Mouse (Mus musculus) midbrain, embryonic 11.5 days (tissue): Measurements from ENCODE around the gene Nek11. TPM values are rescaled to one million over a fixed set of nuclear protein-coding genes. Genes with fewer than 3 reads are reported as not detected.
"Not testable (repeated sequence)": the region's sequence is repeated elsewhere in the genome, so short reads cannot be mapped to it uniquely, and the experiment has no call there.

Experiments
- ATAC-seq: fragments of 200-750 bp; cut with Nextera tagmentation; 2 replicates; pipeline ENCODE4 v1.8.0; 2017; ENCODE audit warnings: moderate TSS enrichment, moderate library complexity; ENCODE audit not compliant: low FRiP score
- DNase-seq: peaks from one replicate; pipeline ENCODE4 v3.0.0; 2015; ENCODE audit warnings: low spot score; ENCODE audit errors: missing footprints
- H3K27ac ChIP-seq: fragments of 300-500 bp; sonication (generic); 2 replicates; pipeline ENCODE4 v1.5.1; 2014; ENCODE audit warnings: low read depth, low read length
- H3K27me3 ChIP-seq: fragments of 300-500 bp; sonication (generic); 2 replicates; pipeline ENCODE4 v1.6.1; 2014; ENCODE audit warnings: mild to moderate bottlenecking, low read length, moderate library complexity, mixed read lengths; ENCODE audit not compliant: control insufficient read depth, insufficient read depth
- H3K36me3 ChIP-seq: fragments of 300-500 bp; sonication (generic); 2 replicates; pipeline ENCODE4 v1.6.1; 2014; ENCODE audit warnings: mild to moderate bottlenecking, low read length, moderate library complexity, mixed read lengths; ENCODE audit not compliant: control insufficient read depth, insufficient read depth
- H3K4me1 ChIP-seq: fragments of 300-500 bp; sonication (generic); 2 replicates; pipeline ENCODE4 v1.6.1; 2014; ENCODE audit warnings: low read length; ENCODE audit not compliant: control insufficient read depth, insufficient read depth
- H3K4me2 ChIP-seq: fragments of 300-500 bp; sonication (generic); 2 replicates; pipeline ENCODE4 v1.6.1; 2014; ENCODE audit warnings: mild to moderate bottlenecking, moderate library complexity
- H3K4me3 ChIP-seq: fragments of 300-500 bp; sonication (generic); 2 replicates; pipeline ENCODE4 v1.5.1; 2014; ENCODE audit warnings: low read depth, low read length
- H3K9ac ChIP-seq: fragments of 300-500 bp; sonication (generic); 2 replicates; pipeline ENCODE4 v1.6.1; 2014; ENCODE audit warnings: low read length
- H3K9me3 ChIP-seq: fragments of 300-500 bp; sonication (generic); 2 replicates; pipeline ENCODE4 v1.6.1; 2016; ENCODE audit warnings: low read length; ENCODE audit not compliant: control insufficient read depth
- WGBS: fragments of 180-500 bp; shearing (Covaris S2); extraction: QIAGEN DNeasy Blood & Tissue Kit; methylation state at CpG from one replicate; pipeline ENCODE4 v1.1.7; 2014; 5-methylcytosine and 5-hydroxymethylcytosine counted together
- polyA plus RNA-seq: library from polyadenylated mRNA; unstranded; fragments of >200 nt; fragmentation: Nextera tagmentation; extraction: Ambion mirVana; gene quantifications from 2 replicates; pipeline ENCODE4 v1.2.1, GENCODE M21; 2014

Gene Nek11
- polyA plus RNA-seq, 1 experiment from 2014 or later: 0.79 TPM

- 44% methylated on average over 1 of the region's 1 CpGs for WGBS
- Histone ChIP-seq H3K36me3 (no peaks in the 10 kb centered on the region), H3K4me1 (no peaks in the 10 kb centered on the region), H3K4me3 (no peak overlapping the region), H3K27ac (no peak overlapping the region), H3K9ac (no peak overlapping the region), H3K9me3 (no peaks in the 10 kb centered on the region), H3K27me3 (no peaks in the 10 kb centered on the region), H3K4me2 (no peak overlapping the region)
- DNase-seq (no peak), ATAC-seq (no peak)
Measured at GRCm38 (mm10) chr9:105136404-105136803, 258.9 kb downstream of the Nek11 start.

DNA sequence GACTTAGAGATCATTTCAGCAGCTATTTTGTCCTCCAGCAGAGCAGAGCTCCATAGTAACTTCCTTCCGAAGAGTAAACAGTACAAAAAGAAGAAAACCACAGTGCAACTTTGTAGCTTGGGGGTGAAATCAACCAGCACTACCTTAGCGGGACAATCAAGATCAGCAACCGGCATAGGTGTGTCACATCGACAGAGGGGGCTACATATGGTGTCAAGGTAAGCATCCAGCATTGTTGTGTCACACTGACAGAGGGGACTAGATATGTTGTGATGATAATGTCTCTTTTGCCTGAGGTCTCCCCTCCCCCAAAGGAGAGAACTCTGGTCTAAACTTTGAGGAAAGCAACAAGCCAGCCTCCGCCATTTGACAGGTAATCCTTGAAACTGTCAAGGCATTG lies 260.8 kb downstream of the Nek11 start:
- H3K36me3 ChIP-seq: no peaks in the 10 kb centered on the region
- 84% methylated on average over 5 of the region's 5 CpGs for WGBS
- DNase-seq (no peak), ATAC-seq (no peak)
- H3K4me1 ChIP-seq: peaks cover 5% of the 10 kb centered on the region; the same call in 1 of the 2 replicates
- H3K9me3 ChIP-seq: no peaks in the 10 kb centered on the region
- H3K4me2 ChIP-seq: no peak overlapping the region
- H3K9ac ChIP-seq: no peak overlapping the region
- H3K27ac ChIP-seq: no peak overlapping the region
- no peak overlapping the region for H3K4me3 ChIP-seq
- H3K27me3 ChIP-seq: no peaks in the 10 kb centered on the region

GRCm38 (mm10) chr9:105132002-105132367 lies 263.3 kb downstream of the Nek11 start:
- ATAC-seq: peak; percentile 56
- H3K4me3 ChIP-seq: peak overlapping the region; percentile 71
- no peaks in the 10 kb centered on the region for H3K36me3 ChIP-seq
- H3K4me1 ChIP-seq: peaks cover 5% of the 10 kb centered on the region; the same call in 1 of the 2 replicates
- WGBS: 27% methylated on average over 5 of the region's 5 CpGs
- no peak overlapping the region for H3K27ac ChIP-seq
- no peak for DNase-seq
- no peaks in the 10 kb centered on the region for H3K27me3 ChIP-seq
- H3K4me2 ChIP-seq: peak overlapping the region; percentile 88
- H3K9ac ChIP-seq: peak overlapping the region; percentile 85; the same call in 1 of the 2 replicates
- no peaks in the 10 kb centered on the region for H3K9me3 ChIP-seq

DNA sequence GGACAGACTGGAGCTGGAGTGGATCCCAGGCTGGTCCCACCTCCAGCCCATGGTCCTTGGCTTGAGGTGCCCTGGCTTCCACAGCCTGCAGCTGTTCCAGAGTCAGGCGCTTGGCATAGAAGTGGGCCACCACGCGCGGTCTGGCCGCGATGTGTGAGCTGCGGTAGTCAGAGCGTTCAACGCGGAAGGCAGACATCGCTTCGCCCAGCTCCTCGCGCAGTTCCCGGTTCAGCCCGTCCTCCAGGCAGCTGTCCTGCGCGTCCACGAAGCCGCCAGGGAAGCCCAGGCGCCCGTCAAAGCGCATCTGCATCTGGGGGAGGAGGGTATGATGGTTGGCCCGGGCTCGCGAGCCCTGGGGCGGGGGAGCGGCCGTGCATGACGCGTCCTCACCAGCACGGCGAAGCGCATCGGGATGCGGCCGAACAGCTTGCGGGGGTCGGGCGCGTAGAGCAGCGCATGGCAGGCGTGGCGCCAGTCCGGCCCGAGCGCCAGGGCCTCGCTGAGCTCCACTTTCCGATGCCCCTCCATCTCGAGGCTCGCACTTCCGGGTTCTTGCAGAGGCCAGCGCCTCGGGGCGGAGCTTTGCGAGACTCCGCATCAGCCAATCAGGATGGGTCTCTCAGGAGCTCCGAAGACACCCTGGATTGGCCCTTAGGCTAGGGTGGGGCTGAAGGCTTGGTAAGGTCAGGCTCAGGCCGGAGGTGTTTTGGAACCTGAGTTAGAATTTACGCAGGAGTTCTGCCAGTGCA lies 263.9 kb downstream of the Nek11 start, which contains the start of gene Nudt16:
TSS of gene Nudt16 (minus strand) at position 572 of the 749 bp plus-strand sequence.
- Histone ChIP-seq H3K27ac (peak within 1 kb of the TSS; percentile 77), H3K4me3 (peak within 1 kb of the TSS; percentile 71), H3K9me3 (no peaks in the 10 kb centered on the region), H3K4me2 (peak within 1 kb of the TSS; percentile 88), H3K36me3 (no peaks in the 10 kb centered on the region), H3K27me3 (no peaks in the 10 kb centered on the region), H3K9ac (peak within 1 kb of the TSS; percentile 85), H3K4me1 (peaks cover 5% of the 10 kb centered on the region; the same call in 1 of the 2 replicates)
- DNase-seq (peak; percentile 97), ATAC-seq (peak; percentile 100)
- under 1% methylated on average over 60 of the region's 60 CpGs for WGBS

- Histone ChIP-seq H3K36me3 (no peaks in the 10 kb centered on the region), H3K9me3 (no peaks in the 10 kb centered on the region), H3K4me1 (peaks cover 5% of the 10 kb centered on the region; the same call in 1 of the 2 replicates), H3K27ac (no peak overlapping the region), H3K4me3 (no peak overlapping the region), H3K4me2 (no peak overlapping the region), H3K27me3 (no peaks in the 10 kb centered on the region), H3K9ac (no peak overlapping the region)
- no peak for DNase-seq
- WGBS: 91% methylated on average over 8 of the region's 8 CpGs
- ATAC-seq: no peak
Measured at GRCm38 (mm10) chr9:105130331-105130730, 265.0 kb downstream of the Nek11 start.

- not testable (repeated sequence) for ATAC-seq, H3K27ac ChIP-seq, H3K9me3 ChIP-seq, H3K4me1 ChIP-seq, H3K27me3 ChIP-seq, H3K4me3 ChIP-seq, DNase-seq, H3K4me2 ChIP-seq, H3K36me3 ChIP-seq, H3K9ac ChIP-seq
- WGBS: 79% methylated on average over 3 of the region's 3 CpGs
Measured at GRCm38 (mm10) chr9:105125206-105125605, 270.1 kb downstream of the Nek11 start.

Other genes with a start within 250 kb of the Nek11 start
- 14.8 and 15.1 TPM in 2 replicates for gene Aste1, start 132 bp downstream of the Nek11 start, polyA plus RNA-seq
- gene Atp2c1, start 131.8 kb upstream of the Nek11 start, polyA plus RNA-seq: 71.0 and 76.7 TPM in 2 replicates
- gene Pik3r4, start 247.5 kb upstream of the Nek11 start, polyA plus RNA-seq: 25.4 and 27.4 TPM in 2 replicates